Mouse (Mus musculus) limb, embryonic 15.5 days (tissue): ENCODE measurements around the gene Ppp2r3c. TPM values are rescaled to one million over a fixed set of nuclear protein-coding genes. Genes with fewer than 3 reads are reported as not detected.
"Not testable (repeated sequence)": the region's sequence is repeated elsewhere in the genome, so short reads cannot be mapped to it uniquely, and the experiment has no call there.

ENCODE experiments used
- ATAC-seq: fragments of 200-750 bp; cut with Nextera tagmentation; 2 replicates; pipeline ENCODE4 v1.8.0; 2017; ENCODE audit warnings: low read depth, moderate TSS enrichment; ENCODE audit not compliant: insufficient number of reproducible peaks, low FRiP score, low TSS enrichment
- H3K27ac ChIP-seq: fragments of 300-500 bp; sonication (generic); 2 replicates; pipeline ENCODE4 v1.5.1; 2015; ENCODE audit warnings: moderate library complexity, mild to moderate bottlenecking, inconsistent platforms
- H3K27me3 ChIP-seq: fragments of 300-500 bp; sonication (generic); 2 replicates; pipeline ENCODE4 v1.6.1; 2015; ENCODE audit warnings: inconsistent platforms
- H3K36me3 ChIP-seq: fragments of 300-500 bp; sonication (generic); 2 replicates; pipeline ENCODE4 v1.6.1; 2015; ENCODE audit warnings: inconsistent platforms
- H3K4me1 ChIP-seq: fragments of 300-500 bp; sonication (generic); 2 replicates; pipeline ENCODE4 v1.6.1; 2015; ENCODE audit warnings: inconsistent platforms
- H3K4me2 ChIP-seq: fragments of 300-500 bp; sonication (generic); 2 replicates; pipeline ENCODE4 v1.6.1; 2015; ENCODE audit warnings: mild to moderate bottlenecking, inconsistent platforms
- H3K4me3 ChIP-seq: fragments of 300-500 bp; sonication (generic); 2 replicates; pipeline ENCODE4 v1.5.1; 2015; ENCODE audit warnings: mild to moderate bottlenecking, inconsistent platforms
- H3K9ac ChIP-seq: fragments of 300-500 bp; sonication (generic); 2 replicates; pipeline ENCODE4 v1.6.1; 2015; ENCODE audit warnings: inconsistent platforms
- H3K9me3 ChIP-seq: fragments of 300-500 bp; sonication (generic); 2 replicates; pipeline ENCODE4 v1.6.1; 2016; ENCODE audit warnings: inconsistent platforms
- WGBS: fragments of 180-500 bp; shearing (Covaris S2); methylation state at CpG from one replicate; pipeline ENCODE4 v1.1.7; 2015; 5-methylcytosine and 5-hydroxymethylcytosine counted together
- polyA plus RNA-seq: library from polyadenylated mRNA; unstranded; fragments of >200 nt; fragmentation: Nextera tagmentation; extraction: Ambion mirVana; gene quantifications from 2 replicates; pipeline ENCODE4 v1.2.1, GENCODE M21; 2015

The Ppp2r3c gene
- 11.0 and 11.2 TPM in 2 replicates for polyA plus RNA-seq

- Histone ChIP-seq H3K9ac (peak within 1 kb of the TSS; percentile 62), H3K36me3 (peaks cover 17% of the 10 kb centered on the region), H3K4me2 (peak within 1 kb of the TSS; percentile 60), H3K9me3 (no peaks in the 10 kb centered on the region), H3K4me1 (peaks cover 21% of the 10 kb centered on the region), H3K27ac (peak within 1 kb of the TSS; percentile 95), H3K4me3 (peak within 1 kb of the TSS; percentile 61), H3K27me3 (no peaks in the 10 kb centered on the region)
- WGBS: under 1% methylated on average over 55 of the region's 55 CpGs
- peak; percentile 92 for ATAC-seq
These were observed at the start of gene Ppp2r3c for GRCm38 (mm10) chr12:55302485-55303441. Gene Ppp2r3c (minus strand): TSS chr12:55302998.

DNA sequence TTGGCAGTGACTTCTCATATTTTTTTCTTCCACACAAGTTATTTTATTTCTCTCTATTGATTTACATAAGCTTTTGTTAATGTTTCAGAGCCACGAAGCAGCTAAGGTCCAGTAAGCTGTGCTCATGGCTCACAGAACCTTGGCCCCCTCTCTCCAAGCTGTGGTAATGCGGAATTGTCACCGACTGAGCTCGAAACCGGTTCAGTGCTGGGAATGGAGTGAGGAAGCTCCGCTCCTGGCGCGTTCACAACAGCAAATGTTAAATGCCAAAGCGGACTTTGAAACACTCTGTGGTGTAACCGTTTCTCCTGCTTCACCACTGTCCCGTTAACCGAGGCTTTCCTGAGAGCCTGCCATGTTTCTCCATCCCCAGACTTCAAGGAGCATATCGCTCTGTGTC lies 41.8 kb upstream of the Ppp2r3c start:
- no peaks in the 10 kb centered on the region for H3K27me3 ChIP-seq
- no peak for ATAC-seq
- no peaks in the 10 kb centered on the region for H3K9me3 ChIP-seq
- H3K36me3 ChIP-seq: no peaks in the 10 kb centered on the region
- no peak overlapping the region for H3K9ac ChIP-seq
- no peak overlapping the region for H3K4me3 ChIP-seq
- H3K4me1 ChIP-seq: peaks cover 5% of the 10 kb centered on the region; the same call in 1 of the 2 replicates
- 77% methylated on average over 13 of the region's 13 CpGs for WGBS
- no peak overlapping the region for H3K4me2 ChIP-seq
- no peak overlapping the region for H3K27ac ChIP-seq

GRCm38 (mm10) chr12:55343998-55344397 lies 41.2 kb upstream of the Ppp2r3c start:
- 0 out of 2 replicates have a peak overlapping the region, but pooled peaks have one; percentile 35 for H3K27ac ChIP-seq
- no peak for ATAC-seq
- peaks cover 5% of the 10 kb centered on the region; the same call in 1 of the 2 replicates for H3K4me1 ChIP-seq
- H3K4me3 ChIP-seq: no peak overlapping the region
- H3K9me3 ChIP-seq: no peaks in the 10 kb centered on the region
- H3K36me3 ChIP-seq: no peaks in the 10 kb centered on the region
- H3K9ac ChIP-seq: no peak overlapping the region
- H3K27me3 ChIP-seq: no peaks in the 10 kb centered on the region
- 74% methylated on average over 11 of the region's 11 CpGs for WGBS
- no peak overlapping the region for H3K4me2 ChIP-seq

GRCm38 (mm10) chr12:55343045-55343444 lies 40.2 kb upstream of the Ppp2r3c start:
- H3K9ac ChIP-seq, ATAC-seq, H3K4me1 ChIP-seq, H3K9me3 ChIP-seq, H3K27me3 ChIP-seq, H3K4me2 ChIP-seq, H3K27ac ChIP-seq, H3K36me3 ChIP-seq, H3K4me3 ChIP-seq: not testable (repeated sequence)
- 74% methylated on average over 1 of the region's 1 CpGs for WGBS

- H3K27ac ChIP-seq, ATAC-seq, H3K4me2 ChIP-seq, H3K4me1 ChIP-seq, H3K27me3 ChIP-seq, H3K36me3 ChIP-seq, H3K4me3 ChIP-seq, H3K9ac ChIP-seq, H3K9me3 ChIP-seq: not testable (repeated sequence)
- 94% methylated on average over 1 of the region's 2 CpGs for WGBS
These were observed 35.7 kb upstream of the Ppp2r3c start for GRCm38 (mm10) chr12:55338490-55338889.

GRCm38 (mm10) chr12:55333662-55334061 lies 30.9 kb upstream of the Ppp2r3c start:
- H3K9me3 ChIP-seq: no peaks in the 10 kb centered on the region

DNA sequence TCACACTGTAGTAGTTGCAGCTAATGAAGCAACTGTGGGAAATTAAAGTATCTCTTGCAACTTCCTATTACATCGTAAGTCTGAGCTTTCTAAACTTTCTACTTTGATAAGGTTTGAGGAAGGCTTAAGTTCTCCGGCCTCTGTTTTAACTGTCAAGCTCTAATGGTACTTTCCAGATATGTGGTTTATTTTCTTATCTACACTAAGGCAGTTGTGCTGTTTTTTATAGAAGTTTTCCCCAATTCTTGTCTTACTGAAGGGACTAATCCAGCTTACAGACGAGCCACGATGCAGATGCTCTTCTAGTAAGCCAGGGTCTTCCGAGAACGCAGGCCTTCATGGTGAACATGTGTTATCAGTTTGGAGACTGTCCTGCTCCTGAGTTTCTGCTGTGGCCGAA lies 26.6 kb upstream of the Ppp2r3c start:
- Histone ChIP-seq H3K9ac (no peak overlapping the region), H3K27me3 (no peaks in the 10 kb centered on the region), H3K4me3 (no peak overlapping the region), H3K36me3 (0 out of 2 replicates have a peak, but pooled peaks cover 11% of the 10 kb centered on the region), H3K4me2 (no peak overlapping the region), H3K9me3 (no peaks in the 10 kb centered on the region), H3K27ac (no peak overlapping the region), H3K4me1 (no peaks in the 10 kb centered on the region)
- ATAC-seq: no peak
- 88% methylated on average over 7 of the region's 7 CpGs for WGBS

More at GRCm38 (mm10) chr12:55333662-55334061, 30.9 kb upstream of the Ppp2r3c start:
- H3K9ac ChIP-seq: no peak overlapping the region
- no peak overlapping the region for H3K4me2 ChIP-seq
- no peaks in the 10 kb centered on the region for H3K27me3 ChIP-seq
- H3K4me1 ChIP-seq: no peaks in the 10 kb centered on the region
- no peak for ATAC-seq
- H3K27ac ChIP-seq: no peak overlapping the region
- H3K36me3 ChIP-seq: 0 out of 2 replicates have a peak, but pooled peaks cover 11% of the 10 kb centered on the region
- 88% methylated on average over 7 of the region's 7 CpGs for WGBS
- no peak overlapping the region for H3K4me3 ChIP-seq

DNA sequence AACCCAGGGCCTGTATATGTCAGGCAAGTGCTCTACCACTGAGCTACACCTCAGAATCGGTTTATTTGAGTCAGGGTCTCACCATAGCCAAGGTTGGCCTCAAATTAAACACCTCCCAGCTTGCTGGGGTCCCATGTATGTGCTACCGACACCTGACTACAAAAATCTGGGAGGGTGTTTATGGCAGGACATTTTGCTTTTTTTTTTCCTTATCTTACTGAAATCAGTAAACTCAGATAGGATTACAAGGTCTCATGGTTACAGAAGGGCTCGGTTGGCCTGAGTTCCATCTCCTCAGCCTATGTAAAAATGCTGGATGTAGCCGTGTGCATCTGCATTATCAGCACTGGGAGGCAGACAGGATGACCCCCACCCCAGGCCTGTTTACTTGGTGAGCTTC lies 26.0 kb upstream of the Ppp2r3c start:
- H3K4me2 ChIP-seq: no peak overlapping the region
- no peak for ATAC-seq
- H3K27ac ChIP-seq: no peak overlapping the region
- no peaks in the 10 kb centered on the region for H3K9me3 ChIP-seq
- WGBS: 83% methylated on average over 4 of the region's 4 CpGs
- H3K4me3 ChIP-seq: no peak overlapping the region
- H3K4me1 ChIP-seq: no peaks in the 10 kb centered on the region
- no peaks in the 10 kb centered on the region for H3K27me3 ChIP-seq
- 0 out of 2 replicates have a peak, but pooled peaks cover 11% of the 10 kb centered on the region for H3K36me3 ChIP-seq
- H3K9ac ChIP-seq: no peak overlapping the region

- H3K27ac ChIP-seq: no peak overlapping the region
- 80% methylated on average over 7 of the region's 7 CpGs for WGBS
- H3K4me2 ChIP-seq: no peak overlapping the region
- 0 out of 2 replicates have a peak, but pooled peaks cover 11% of the 10 kb centered on the region for H3K36me3 ChIP-seq
- H3K9me3 ChIP-seq: no peaks in the 10 kb centered on the region
- H3K4me3 ChIP-seq: no peak overlapping the region
- no peaks in the 10 kb centered on the region for H3K27me3 ChIP-seq
- H3K4me1 ChIP-seq: peaks cover 10% of the 10 kb centered on the region
- H3K9ac ChIP-seq: no peak overlapping the region
- ATAC-seq: no peak
These were observed 22.9 kb upstream of the Ppp2r3c start for GRCm38 (mm10) chr12:55325702-55326101.

DNA sequence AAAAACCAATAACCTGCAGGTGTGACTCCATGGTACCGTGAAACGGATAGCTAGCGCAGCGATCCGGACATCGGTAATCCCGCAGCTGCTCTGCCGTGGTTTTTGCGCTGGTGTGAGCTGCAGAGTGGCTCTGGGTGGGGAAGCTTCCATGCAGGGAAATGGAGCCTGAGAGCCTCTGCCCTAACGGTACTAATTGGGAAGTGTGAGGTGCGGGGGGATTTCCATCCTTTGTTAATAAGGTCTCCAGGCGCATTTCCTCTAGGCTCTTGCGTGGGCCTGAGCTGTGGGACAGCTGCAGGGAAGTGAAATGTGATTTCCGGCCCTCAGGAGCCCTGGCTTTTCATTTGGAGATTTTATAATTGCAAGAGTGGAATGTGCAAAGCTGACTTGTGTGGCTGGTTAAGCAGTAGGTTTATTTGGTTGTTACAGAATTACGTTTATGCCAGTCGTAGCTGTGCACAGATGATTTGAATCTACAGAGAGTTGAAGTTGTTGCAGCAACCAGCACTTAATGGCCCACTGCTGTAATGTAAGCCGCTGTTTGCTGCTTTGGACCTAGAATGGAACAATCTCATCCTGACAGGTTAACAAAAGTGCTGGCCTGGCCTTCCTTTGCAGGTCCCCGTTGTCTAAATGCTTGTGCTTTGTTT lies 19.0 kb upstream of the Ppp2r3c start:
- no peaks in the 10 kb centered on the region for H3K27me3 ChIP-seq
- no peak overlapping the region for H3K4me3 ChIP-seq
- 33% methylated on average over 18 of the region's 18 CpGs for WGBS
- ATAC-seq: no peak; the same call in 1 of the 2 replicates
- H3K9me3 ChIP-seq: no peaks in the 10 kb centered on the region
- 0 out of 2 replicates have a peak overlapping the region, but pooled peaks have one; percentile 24 for H3K4me2 ChIP-seq
- H3K9ac ChIP-seq: no peak overlapping the region
- H3K36me3 ChIP-seq: 0 out of 2 replicates have a peak, but pooled peaks cover 3% of the 10 kb centered on the region
- H3K27ac ChIP-seq: peak overlapping the region; percentile 68
- peaks cover 10% of the 10 kb centered on the region for H3K4me1 ChIP-seq

- WGBS: 28% methylated on average over 5 of the region's 5 CpGs
- Histone ChIP-seq H3K9ac (no peak overlapping the region), H3K4me2 (no peak overlapping the region), H3K4me1 (no peaks in the 10 kb centered on the region), H3K27ac (no peak overlapping the region), H3K4me3 (no peak overlapping the region), H3K36me3 (0 out of 2 replicates have a peak, but pooled peaks cover 3% of the 10 kb centered on the region), H3K9me3 (no peaks in the 10 kb centered on the region), H3K27me3 (no peaks in the 10 kb centered on the region)
- ATAC-seq: no peak
These were observed 12.4 kb upstream of the Ppp2r3c start for GRCm38 (mm10) chr12:55315192-55315591.

GRCm38 (mm10) chr12:55313901-55314300 lies 11.1 kb upstream of the Ppp2r3c start:
- Histone ChIP-seq H3K4me3 (no peak overlapping the region), H3K36me3 (peaks cover 13% of the 10 kb centered on the region; the same call in 1 of the 2 replicates), H3K27me3 (no peaks in the 10 kb centered on the region), H3K27ac (no peak overlapping the region), H3K9me3 (no peaks in the 10 kb centered on the region), H3K9ac (no peak overlapping the region), H3K4me1 (no peaks in the 10 kb centered on the region), H3K4me2 (no peak overlapping the region)
- ATAC-seq: no peak
- 80% methylated on average over 5 of the region's 5 CpGs for WGBS
